Mouse (Mus musculus): ENCODE data around the gene Hus1. TPM values are rescaled to one million over a fixed set of nuclear protein-coding genes. Genes with fewer than 3 reads are reported as not detected.

Hus1 gene
- total and polyA plus RNA-seq, 3 experiments, result 7.5 to 11.1 (median 9.6) TPM

DNA sequence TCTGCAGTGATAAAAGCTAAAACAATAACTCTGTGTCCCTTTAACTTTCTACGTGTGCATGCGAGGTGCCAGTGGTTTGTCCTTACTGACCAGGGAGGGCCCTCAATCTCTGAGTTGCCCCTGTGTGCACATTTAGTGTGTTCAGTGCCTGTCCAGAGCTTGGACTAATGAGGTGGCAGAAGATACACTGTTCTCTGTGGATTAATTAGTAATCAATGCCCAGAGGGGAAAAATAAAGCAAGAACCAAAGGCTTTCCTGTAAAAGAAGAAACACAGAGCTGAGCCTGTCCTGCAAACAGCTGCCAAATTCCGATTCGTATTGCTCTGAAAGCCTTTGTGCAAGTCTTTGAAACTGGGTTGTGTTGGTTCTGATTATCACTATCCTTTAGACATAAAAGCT lies 39.2 kb upstream of the Hus1 start:
- no peaks in the 10 kb centered on the region for H3K36me3 ChIP-seq (ENCODE audit: control insufficient read depth, insufficient read depth, low read length)
- DNase-seq, result no peak
- TF ChIP-seq CTCF (IDR thresholded peaks at IDR 0.05) (no peak), POLR2A (IDR thresholded peaks at IDR 0.05; ENCODE audit: insufficient read depth, low read depth, low read length) (no peak), EP300 (IDR thresholded peaks at IDR 0.05; ENCODE audit: insufficient read depth, low read depth, low read length) (no peak)
- 0 out of 2 replicates have a peak, but pooled peaks cover 2% of the 10 kb centered on the region for H3K4me1 ChIP-seq (ENCODE audit: control insufficient read depth, insufficient read depth, low read length)
- 76% methylated on average over 4 of the region's 4 CpGs for WGBS
- 0 out of 2 replicates have a peak, but pooled peaks cover 1% of the 10 kb centered on the region for H3K27me3 ChIP-seq (ENCODE audit: control insufficient read depth, insufficient read depth, low read length)
- no peaks in the 10 kb centered on the region for H3K79me2 ChIP-seq (replicated peaks; ENCODE audit: control insufficient read depth, insufficient read depth, low read length)
- intact Hi-C loops (cut with DNase I), result no loop called here
- no peak overlapping the region for H3K4me3 ChIP-seq
- H3K27ac ChIP-seq, result no peak overlapping the region
- H3K9ac ChIP-seq (ENCODE audit: low read depth, low read length), result no peak overlapping the region

DNA sequence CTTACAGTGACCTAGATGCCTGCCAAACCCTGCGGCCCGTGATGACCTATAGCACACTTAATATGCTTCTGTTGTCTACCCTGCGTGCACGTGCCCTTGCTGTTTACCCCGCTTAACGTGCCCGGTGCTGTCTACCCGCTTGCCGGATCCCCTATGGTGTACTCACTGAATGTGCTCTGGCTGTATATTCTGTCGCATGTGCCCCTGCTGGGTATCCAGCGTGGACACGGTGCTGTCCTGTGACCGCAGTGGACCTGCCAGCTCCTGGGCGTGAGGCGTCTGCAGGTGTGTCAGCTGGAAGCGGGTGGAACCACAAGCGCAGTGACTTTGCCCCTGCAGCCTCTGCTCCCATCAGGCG lies 37.7 kb upstream of the Hus1 start, which contains the start of gene Sun3:
TSS of gene Sun3 (minus strand) at position 289 of the 358 bp plus-strand sequence.
- WGBS, result 1% methylated on average over 18 of the region's 18 CpGs
- Histone ChIP-seq H3K36me3 (ENCODE audit: control insufficient read depth, insufficient read depth, low read length) (no peaks in the 10 kb centered on the region), H3K27me3 (ENCODE audit: control insufficient read depth, insufficient read depth, low read length) (0 out of 2 replicates have a peak, but pooled peaks cover 1% of the 10 kb centered on the region), H3K79me2 (replicated peaks; ENCODE audit: control insufficient read depth, insufficient read depth, low read length) (no peaks in the 10 kb centered on the region), H3K4me1 (ENCODE audit: control insufficient read depth, insufficient read depth, low read length) (0 out of 2 replicates have a peak, but pooled peaks cover 2% of the 10 kb centered on the region), H3K27ac (peak within 1 kb of the TSS; percentile 64), H3K4me3 (peak within 1 kb of the TSS; percentile 51), H3K9ac (ENCODE audit: low read depth, low read length) (peak within 1 kb of the TSS; percentile 41)
- no peak for TF ChIP-seq CTCF (IDR thresholded peaks at IDR 0.05)
- no peak for TF ChIP-seq POLR2A (IDR thresholded peaks at IDR 0.05; ENCODE audit: insufficient read depth, low read depth, low read length)
- TF ChIP-seq EP300 (IDR thresholded peaks at IDR 0.05; ENCODE audit: insufficient read depth, low read depth, low read length), result no peak
- DNase-seq, result no peak
- intact Hi-C loops (cut with DNase I), result loop anchor here (2.0 to 5.0 kb wide), 2 partner anchors 36 to 66 kb away; partner anchors contain the start of gene Hus1

DNA sequence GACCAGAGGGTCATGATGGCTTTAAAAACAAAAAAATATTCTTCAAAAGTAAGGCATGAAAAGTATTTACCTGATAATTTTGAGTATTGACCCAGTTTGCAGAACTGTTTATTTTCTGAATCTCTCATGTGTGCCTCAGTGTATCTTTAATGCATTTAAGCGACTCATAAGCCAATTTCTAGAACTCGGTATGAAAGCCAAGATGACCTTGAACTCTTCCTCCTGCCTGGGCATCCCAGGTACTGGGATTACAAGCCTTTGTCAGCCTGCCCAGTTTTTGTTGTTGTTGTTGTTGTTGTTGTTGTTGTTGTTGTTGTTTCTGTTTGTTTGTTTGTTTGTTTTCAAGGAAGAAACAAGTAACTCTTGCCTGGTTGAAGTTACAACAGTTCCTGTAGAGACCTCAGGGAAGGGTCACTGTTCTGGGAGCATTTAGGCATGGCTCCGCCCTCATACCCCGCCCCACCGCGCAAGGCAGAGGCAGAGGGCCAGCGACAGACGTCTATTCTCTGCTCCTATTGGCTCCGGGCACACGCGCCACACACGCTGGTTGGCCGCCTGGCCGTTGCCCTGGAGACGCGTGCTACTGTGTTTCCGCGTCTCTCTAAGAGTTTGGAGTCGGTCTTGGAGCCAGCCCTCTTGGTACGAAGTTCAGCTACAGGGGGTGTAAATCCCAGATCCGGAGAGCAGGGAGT lies 37.2 kb upstream of the Hus1 start, which contains the start of gene Gm11992:
TSS of gene Gm11992 (plus strand) at position 584 of the 692 bp plus-strand sequence.
- 0 out of 2 replicates have a peak, but pooled peaks have one; percentile 27 for TF ChIP-seq EP300 (IDR thresholded peaks at IDR 0.05; ENCODE audit: insufficient read depth, low read depth, low read length)
- TF ChIP-seq POLR2A (IDR thresholded peaks at IDR 0.05; ENCODE audit: insufficient read depth, low read depth, low read length), result no peak
- TF ChIP-seq CTCF (IDR thresholded peaks at IDR 0.05), result no peak
- WGBS, result 3% methylated on average over 21 of the region's 21 CpGs
- peak within 1 kb of the TSS; percentile 51 for H3K4me3 ChIP-seq
- DNase-seq, result peak; percentile 77 to 85
- no peaks in the 10 kb centered on the region for H3K36me3 ChIP-seq (ENCODE audit: control insufficient read depth, insufficient read depth, low read length)
- no peaks in the 10 kb centered on the region for H3K79me2 ChIP-seq (replicated peaks; ENCODE audit: control insufficient read depth, insufficient read depth, low read length)
- H3K4me1 ChIP-seq (ENCODE audit: control insufficient read depth, insufficient read depth, low read length), result 0 out of 2 replicates have a peak, but pooled peaks cover 2% of the 10 kb centered on the region
- intact Hi-C loops (cut with DNase I), result loop anchor here (2.0 to 5.0 kb wide), 2 partner anchors 36 to 67 kb away; partner anchors contain the start of gene Hus1
- H3K27me3 ChIP-seq (ENCODE audit: control insufficient read depth, insufficient read depth, low read length), result 0 out of 2 replicates have a peak, but pooled peaks cover 1% of the 10 kb centered on the region
- peak within 1 kb of the TSS; percentile 41 for H3K9ac ChIP-seq (ENCODE audit: low read depth, low read length)
- peak within 1 kb of the TSS; percentile 64 for H3K27ac ChIP-seq

DNA sequence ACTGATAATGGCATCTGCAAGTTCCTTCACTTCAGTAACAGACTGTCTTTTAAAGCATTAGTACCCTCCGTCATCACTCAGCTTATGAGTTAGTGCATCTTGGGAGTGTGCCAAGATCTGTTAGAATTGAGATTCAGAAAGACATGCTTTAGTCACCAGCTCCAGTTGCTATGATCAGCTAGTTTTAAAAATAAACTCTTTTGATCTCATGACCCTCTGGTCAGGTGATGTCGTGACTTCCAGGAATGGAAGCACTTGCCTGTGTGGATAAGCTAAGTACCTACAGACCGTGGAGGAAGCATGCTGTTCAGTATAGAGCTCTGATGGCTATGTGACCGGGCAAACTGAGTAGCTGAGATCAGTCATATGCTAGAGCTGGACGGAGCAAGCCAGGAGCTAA lies 36.1 kb upstream of the Hus1 start:
- H3K4me1 ChIP-seq (ENCODE audit: control insufficient read depth, insufficient read depth, low read length), result 0 out of 2 replicates have a peak, but pooled peaks cover 2% of the 10 kb centered on the region
- H3K9ac ChIP-seq (ENCODE audit: low read depth, low read length), result no peak overlapping the region
- H3K79me2 ChIP-seq (replicated peaks; ENCODE audit: control insufficient read depth, insufficient read depth, low read length), result no peaks in the 10 kb centered on the region
- intact Hi-C loops (cut with DNase I), result loop anchor here (5.0 kb wide), 1 partner anchor 35 kb away; the partner anchor contains the start of gene Hus1
- peak overlapping the region; percentile 30; the same call in 1 of the 2 replicates for H3K4me3 ChIP-seq
- TF ChIP-seq POLR2A (IDR thresholded peaks at IDR 0.05; ENCODE audit: insufficient read depth, low read depth, low read length) (no peak), CTCF (IDR thresholded peaks at IDR 0.05) (no peak), EP300 (IDR thresholded peaks at IDR 0.05; ENCODE audit: insufficient read depth, low read depth, low read length) (no peak)
- DNase-seq, result peak in 1 of 2 experiments; percentile 29
- H3K27me3 ChIP-seq (ENCODE audit: control insufficient read depth, insufficient read depth, low read length), result 0 out of 2 replicates have a peak, but pooled peaks cover 1% of the 10 kb centered on the region
- no peaks in the 10 kb centered on the region for H3K36me3 ChIP-seq (ENCODE audit: control insufficient read depth, insufficient read depth, low read length)
- H3K27ac ChIP-seq, result peak overlapping the region; percentile 67
- WGBS, result 45% methylated on average over 5 of the region's 5 CpGs

DNA sequence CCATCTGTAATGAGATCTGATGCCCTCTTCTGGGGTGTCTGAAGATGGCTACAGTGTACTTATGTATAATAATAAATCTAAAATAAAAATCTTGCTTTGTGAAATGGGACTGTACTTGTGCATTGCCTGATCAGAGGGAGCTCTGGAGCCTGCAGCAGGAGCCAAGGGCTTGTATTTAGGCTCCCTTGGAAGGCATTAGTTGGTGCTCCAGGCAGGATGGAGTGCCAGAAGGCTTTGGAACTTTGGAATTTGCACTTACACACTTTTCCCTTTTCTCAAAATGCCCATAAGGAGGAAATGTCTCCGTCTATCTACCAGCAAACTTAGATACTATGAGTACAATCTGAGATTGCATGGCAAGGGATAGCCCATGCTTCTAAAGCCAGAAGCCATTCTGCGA lies 35.6 kb upstream of the Hus1 start:
- H3K27ac ChIP-seq, result peak overlapping the region; percentile 67
- intact Hi-C loops (cut with DNase I), result loop anchor here (5.0 kb wide), 1 partner anchor 34 kb away; the partner anchor contains the start of gene Hus1
- no peak for DNase-seq
- H3K4me3 ChIP-seq, result peak overlapping the region; percentile 30; the same call in 1 of the 2 replicates
- no peaks in the 10 kb centered on the region for H3K79me2 ChIP-seq (replicated peaks; ENCODE audit: control insufficient read depth, insufficient read depth, low read length)
- 67% methylated on average over 2 of the region's 2 CpGs for WGBS
- H3K9ac ChIP-seq (ENCODE audit: low read depth, low read length), result no peak overlapping the region
- 0 out of 2 replicates have a peak, but pooled peaks cover 1% of the 10 kb centered on the region for H3K27me3 ChIP-seq (ENCODE audit: control insufficient read depth, insufficient read depth, low read length)
- H3K4me1 ChIP-seq (ENCODE audit: control insufficient read depth, insufficient read depth, low read length), result 0 out of 2 replicates have a peak, but pooled peaks cover 2% of the 10 kb centered on the region
- H3K36me3 ChIP-seq (ENCODE audit: control insufficient read depth, insufficient read depth, low read length), result no peaks in the 10 kb centered on the region
- TF ChIP-seq POLR2A (IDR thresholded peaks at IDR 0.05; ENCODE audit: insufficient read depth, low read depth, low read length) (no peak), CTCF (IDR thresholded peaks at IDR 0.05) (0 out of 2 replicates have a peak, but pooled peaks have one; percentile 10)
